Mouse (Mus musculus) liver, embryonic 11.5 days (tissue): Measurements from ENCODE around the gene Rnaset2a. TPM values are rescaled to one million over a fixed set of nuclear protein-coding genes. Genes with fewer than 3 reads are reported as not detected.
"Not testable (repeated sequence)": the region's sequence is repeated elsewhere in the genome, so short reads cannot be mapped to it uniquely, and the experiment has no call there.

Experiments used
- ATAC-seq: fragments of 200-750 bp; cut with Nextera tagmentation; replicated peaks from 2 replicates; pipeline ENCODE4 v1.8.0; 2017; ENCODE audit warnings: moderate number of reproducible peaks, mild to moderate bottlenecking, moderate TSS enrichment, moderate library complexity; ENCODE audit not compliant: low FRiP score
- DNase-seq: peaks from one replicate; pipeline ENCODE4 v3.0.0-alpha.2; 2017; ENCODE audit warnings: low spot score
- H3K27ac ChIP-seq: fragments of 300-500 bp; sonication (generic); 2 replicates; pipeline ENCODE4 v1.5.1; 2014; ENCODE audit warnings: mild to moderate bottlenecking, low read depth, low read length, control low read depth
- H3K27me3 ChIP-seq: fragments of 300-500 bp; sonication (generic); replicated peaks from 2 replicates; pipeline ENCODE4 v1.6.1; 2014; ENCODE audit warnings: low read length, mixed read lengths; ENCODE audit not compliant: control insufficient read depth, insufficient read depth
- H3K36me3 ChIP-seq: fragments of 300-500 bp; sonication (generic); 2 replicates; pipeline ENCODE4 v1.6.1; 2014; ENCODE audit warnings: mild to moderate bottlenecking, low read length, moderate library complexity, mixed read lengths; ENCODE audit not compliant: control insufficient read depth, insufficient read depth
- H3K4me1 ChIP-seq: fragments of 300-500 bp; sonication (generic); replicated peaks from 2 replicates; pipeline ENCODE4 v1.6.1; 2014; ENCODE audit warnings: low read length, mixed read lengths; ENCODE audit not compliant: control insufficient read depth, insufficient read depth
- H3K4me2 ChIP-seq: fragments of 300-500 bp; sonication (generic); 2 replicates; pipeline ENCODE4 v1.6.1; 2014; ENCODE audit warnings: mild to moderate bottlenecking, control low read depth, moderate library complexity
- H3K4me3 ChIP-seq: fragments of 300-500 bp; sonication (generic); 2 replicates; pipeline ENCODE4 v1.5.1; 2014; ENCODE audit warnings: low read depth, low read length, control low read depth
- H3K9ac ChIP-seq: fragments of 300-500 bp; sonication (generic); 2 replicates; pipeline ENCODE4 v1.6.1; 2014; ENCODE audit warnings: low read depth, low read length, control low read depth
- H3K9me3 ChIP-seq: fragments of 300-500 bp; sonication (generic); 2 replicates; pipeline ENCODE4 v1.6.1; 2016; ENCODE audit warnings: low read length, inconsistent platforms, mixed read lengths; ENCODE audit not compliant: control insufficient read depth
- WGBS: fragments of 180-500 bp; shearing (Covaris S2); extraction: QIAGEN DNeasy Blood & Tissue Kit; methylation state at CpG from one replicate; pipeline ENCODE4 v1.1.7; 2014; 5-methylcytosine and 5-hydroxymethylcytosine counted together
- polyA plus RNA-seq: library from polyadenylated mRNA; unstranded; fragments of >200 nt; fragmentation: Nextera tagmentation; extraction: Ambion mirVana; gene quantifications from 2 replicates; pipeline ENCODE4 v1.2.1, GENCODE M21; 2014

Gene Rnaset2a
- polyA plus RNA-seq, 1 experiment from 2014 or later = 19.3 TPM

DNA sequence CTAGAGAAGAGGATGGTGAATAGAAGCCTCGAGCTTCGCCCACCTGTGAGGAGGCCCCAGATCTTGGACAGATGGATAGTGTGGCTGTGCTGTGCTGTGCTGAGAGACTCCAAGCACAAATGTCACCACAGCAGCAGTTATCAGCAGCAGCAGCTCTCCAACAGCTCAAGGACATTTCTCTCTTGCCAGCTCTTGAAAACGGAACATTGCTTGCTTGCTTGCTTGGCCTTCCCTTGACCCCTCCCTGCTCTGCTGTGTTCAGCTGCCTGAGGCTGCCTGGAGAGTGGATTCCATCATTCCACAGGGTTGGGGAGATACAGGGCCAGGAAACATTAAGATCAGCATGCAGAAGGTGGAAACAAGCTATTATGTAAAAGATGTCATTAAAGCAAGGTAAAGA lies 24.9 kb downstream of the Rnaset2a start:
- H3K9ac ChIP-seq, H3K4me1 ChIP-seq, H3K4me3 ChIP-seq, H3K27ac ChIP-seq, H3K4me2 ChIP-seq, H3K36me3 ChIP-seq, ATAC-seq, DNase-seq, H3K27me3 ChIP-seq, H3K9me3 ChIP-seq: not testable (repeated sequence)
- no CpG with 5 or more reads among the region's 3 CpGs for WGBS

DNA sequence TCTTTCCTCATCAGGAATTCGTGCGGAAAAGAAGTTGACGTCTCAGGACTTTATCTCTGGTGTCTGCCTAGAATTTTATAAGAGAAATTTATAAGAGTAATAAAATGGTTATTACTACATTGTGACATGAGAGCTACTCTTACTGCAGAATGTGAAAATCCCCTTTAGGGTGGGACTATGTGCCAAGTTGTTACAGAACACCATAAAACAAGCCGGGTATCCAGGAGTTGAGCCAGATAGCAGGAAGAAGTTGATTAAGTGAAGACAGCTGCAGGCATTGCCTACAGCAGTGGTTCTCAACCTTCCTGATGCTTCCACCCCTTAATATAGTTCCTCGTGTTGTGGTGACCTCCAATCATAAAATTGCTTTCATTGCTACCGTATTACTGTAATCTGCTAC lies 31.0 kb downstream of the Rnaset2a start:
- not testable (repeated sequence) for H3K4me1 ChIP-seq, H3K9ac ChIP-seq, H3K27me3 ChIP-seq, ATAC-seq, H3K4me2 ChIP-seq, H3K4me3 ChIP-seq, H3K9me3 ChIP-seq, H3K36me3 ChIP-seq, DNase-seq, H3K27ac ChIP-seq
- WGBS = no CpG with 5 or more reads among the region's 6 CpGs

DNA sequence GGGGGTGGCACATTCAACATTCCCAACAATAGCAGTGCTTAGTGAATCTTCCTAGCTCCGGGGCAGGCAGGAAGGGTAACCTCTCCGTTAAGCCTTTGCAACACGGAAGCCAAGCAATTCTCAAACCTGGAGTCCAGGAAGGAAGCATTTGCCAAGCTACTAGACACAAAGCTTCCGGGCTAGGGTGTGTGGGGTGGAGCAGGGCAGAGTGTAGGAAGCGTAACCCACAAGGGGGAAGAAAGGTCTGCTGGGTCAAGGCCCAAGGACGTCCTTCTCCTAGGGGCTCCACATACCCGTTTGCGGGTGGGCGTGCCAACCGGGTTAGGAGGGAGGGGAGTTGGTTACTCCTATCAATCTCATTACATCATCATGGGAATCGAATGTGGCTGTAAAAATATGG lies 31.5 kb downstream of the Rnaset2a start:
- H3K9ac ChIP-seq, H3K36me3 ChIP-seq, H3K27me3 ChIP-seq, H3K4me3 ChIP-seq, H3K9me3 ChIP-seq, H3K4me2 ChIP-seq, H3K4me1 ChIP-seq, ATAC-seq, DNase-seq, H3K27ac ChIP-seq: not testable (repeated sequence)
- WGBS = 50% methylated on average over 6 of the region's 11 CpGs

DNA sequence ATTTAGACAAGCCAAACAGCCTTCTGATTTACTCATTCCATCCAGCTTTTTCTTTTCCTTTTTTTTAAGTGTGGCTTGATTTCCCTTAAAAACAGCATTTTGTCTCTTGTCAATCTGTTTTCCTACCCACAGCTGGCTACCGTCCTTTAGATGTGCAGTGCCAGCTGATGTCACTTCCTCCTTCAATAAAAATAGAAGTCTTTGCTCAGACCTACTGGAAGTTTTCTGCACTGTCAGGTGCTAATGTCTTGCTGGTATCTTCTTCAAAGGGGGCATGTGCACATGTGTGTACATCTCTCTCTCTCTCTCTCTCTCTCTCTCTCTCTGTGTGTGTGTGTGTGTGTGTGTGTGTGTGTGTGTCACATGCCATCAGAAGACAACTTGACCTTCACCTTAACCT lies 35.7 kb downstream of the Rnaset2a start:
- H3K9me3 ChIP-seq, H3K27me3 ChIP-seq, H3K9ac ChIP-seq, H3K4me1 ChIP-seq, H3K27ac ChIP-seq, H3K36me3 ChIP-seq, DNase-seq, H3K4me2 ChIP-seq, ATAC-seq, H3K4me3 ChIP-seq: not testable (repeated sequence)
- no CpG with 5 or more reads among the region's 1 CpGs for WGBS

DNA sequence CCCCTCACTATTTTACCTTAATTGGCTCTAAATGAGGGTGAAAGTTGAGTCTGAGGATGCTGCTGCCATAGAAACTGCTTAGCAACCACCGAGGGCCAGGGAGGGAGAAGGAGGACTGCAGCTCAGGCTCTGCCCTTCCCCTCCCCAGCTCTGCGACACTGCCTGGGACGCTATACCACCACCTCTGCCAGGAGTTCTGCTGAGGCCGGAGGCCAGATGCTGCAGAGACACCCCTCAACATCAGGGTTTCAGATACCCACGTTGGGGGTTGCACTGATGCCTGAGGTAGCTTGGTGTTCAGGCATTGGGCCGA lies 46.6 kb downstream of the Rnaset2a start:
- H3K27ac ChIP-seq, DNase-seq, H3K4me1 ChIP-seq, ATAC-seq, H3K27me3 ChIP-seq, H3K4me2 ChIP-seq, H3K4me3 ChIP-seq, H3K36me3 ChIP-seq, H3K9ac ChIP-seq, H3K9me3 ChIP-seq: not testable (repeated sequence)
- 61% methylated on average over 3 of the region's 6 CpGs for WGBS

DNA sequence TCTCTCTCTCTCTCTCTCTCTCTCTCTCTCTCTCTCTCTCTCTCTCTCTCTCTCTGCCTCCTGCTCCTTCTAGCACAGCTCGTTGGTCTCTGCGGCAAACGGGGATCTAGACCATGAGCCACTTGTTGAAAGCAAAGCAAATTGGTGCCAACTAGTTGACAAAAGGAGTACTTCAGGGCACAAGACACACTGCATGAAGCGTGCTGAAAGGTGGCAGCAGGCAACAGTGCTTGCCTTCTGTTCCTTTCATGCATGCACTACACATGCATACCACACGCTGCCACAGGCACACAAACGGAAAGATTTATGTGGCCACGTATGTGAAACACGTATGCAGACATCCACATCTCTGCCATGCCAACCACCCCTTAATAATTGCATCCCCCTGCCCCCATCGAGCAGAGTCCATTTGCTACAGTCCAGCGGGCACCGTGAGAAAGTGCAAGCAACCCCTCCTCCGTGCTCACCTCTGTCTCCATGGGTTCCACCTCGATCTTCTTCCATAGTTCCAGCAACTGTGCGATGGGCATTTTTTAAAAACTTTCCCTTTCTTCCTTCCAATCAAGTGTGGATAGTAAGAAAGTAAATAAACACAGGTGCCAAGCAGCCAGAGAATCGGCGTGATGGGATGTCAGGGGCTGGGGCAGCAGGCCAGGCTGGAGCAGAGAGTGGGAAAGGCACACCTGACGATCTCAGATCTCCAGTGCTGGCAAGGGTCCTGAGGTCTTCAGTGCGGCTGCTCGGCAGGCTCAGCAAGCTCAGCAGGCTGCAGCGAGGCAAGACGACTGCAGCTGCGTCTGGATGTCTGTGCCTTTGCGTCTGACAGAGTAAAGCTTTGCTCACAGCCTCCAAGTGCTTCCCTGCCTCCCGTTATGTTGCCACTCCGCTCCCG lies 47.2 kb downstream of the Rnaset2a start:
- WGBS = 63% methylated on average over 6 of the region's 26 CpGs
- H3K4me1 ChIP-seq, H3K9ac ChIP-seq, H3K9me3 ChIP-seq, DNase-seq, H3K4me2 ChIP-seq, H3K27me3 ChIP-seq, ATAC-seq, H3K36me3 ChIP-seq, H3K27ac ChIP-seq, H3K4me3 ChIP-seq: not testable (repeated sequence)

DNA sequence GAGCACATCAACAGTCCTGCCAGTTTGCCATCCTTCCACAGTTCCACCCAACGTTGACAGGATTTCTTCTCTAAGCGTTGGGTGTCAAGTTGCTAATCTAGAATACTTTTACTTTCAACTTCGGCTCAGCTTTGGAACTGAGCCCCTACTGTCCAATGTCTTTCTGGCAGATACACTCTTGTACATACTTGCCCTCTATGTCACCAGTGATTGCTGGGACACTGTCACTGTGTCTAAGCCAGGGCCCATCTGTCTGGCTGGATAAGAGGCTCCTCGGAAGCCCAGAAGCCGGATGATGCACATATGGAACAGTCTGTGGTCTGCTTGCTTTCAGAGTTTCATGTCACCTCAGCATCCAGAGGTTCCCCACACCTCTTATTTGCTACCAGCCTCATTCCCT lies 51.7 kb downstream of the Rnaset2a start:
- not testable (repeated sequence) for H3K4me3 ChIP-seq, H3K9ac ChIP-seq, H3K36me3 ChIP-seq, DNase-seq, H3K4me2 ChIP-seq, H3K27ac ChIP-seq, H3K9me3 ChIP-seq, ATAC-seq, H3K27me3 ChIP-seq, H3K4me1 ChIP-seq
- 60% methylated on average over 3 of the region's 5 CpGs for WGBS

DNA sequence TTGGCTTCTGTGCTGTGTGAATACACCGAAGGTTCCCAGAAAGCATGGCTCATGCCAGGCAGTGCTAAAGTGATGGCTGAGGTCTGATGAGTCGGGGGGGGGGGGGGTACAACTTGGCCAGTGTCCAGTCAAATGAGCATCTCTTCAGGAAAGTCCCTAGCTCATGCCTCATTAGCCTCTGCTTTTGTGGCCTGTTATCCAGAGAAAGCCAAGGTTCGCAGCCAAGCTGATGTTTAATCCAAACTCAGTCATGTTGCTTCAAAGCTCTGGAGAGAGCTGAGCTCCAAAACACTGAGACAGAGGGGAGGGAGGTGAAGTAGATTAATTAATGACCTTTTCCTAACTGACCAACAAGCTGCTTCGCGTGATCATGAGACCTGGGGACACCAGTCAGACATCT lies 52.2 kb downstream of the Rnaset2a start:
- H3K4me2 ChIP-seq, DNase-seq, H3K4me1 ChIP-seq, H3K27ac ChIP-seq, H3K27me3 ChIP-seq, H3K36me3 ChIP-seq, H3K4me3 ChIP-seq, ATAC-seq, H3K9ac ChIP-seq, H3K9me3 ChIP-seq: not testable (repeated sequence)
- WGBS = 48% methylated on average over 2 of the region's 5 CpGs
